In genomic region chr3:137110485-137110884, GRCm38 (mm10) we compare ENCODE assay signal across 11 mouse cellular contexts.
DNase-seq lines count a peak whose midpoint lies in the region; ATAC-seq and TF ChIP-seq lines count a peak whose summit lies in the region.
"Had no signal": no experiment of that assay in that cellular context is flagged by ENCODE, and none has a peak within 500 bp of the region (broad histone marks: within the 10 kb centered on the region; RNA-seq: fewer than 3 reads in every experiment).

No protein-coding gene starts in this region.

- H3K27ac ChIP-seq in forebrain, embryonic 15.5 days (replicated peaks) = no peak overlapping the region
- H3K27ac ChIP-seq in forebrain, embryonic 11.5 days (ENCODE audit: low read depth, low read length) = no peak overlapping the region
- H3K27ac ChIP-seq: stomach, postnatal 0 days had no signal

- no peak for TF ChIP-seq CTCF in brain, embryonic 14.5 days (IDR thresholded peaks at IDR 0.05; ENCODE audit: borderline replicate concordance, extremely low read depth, insufficient read depth, insufficient read length)

- no peaks in the 10 kb centered on the region for H3K27me3 ChIP-seq in forebrain, embryonic 15.5 days
- no peaks in the 10 kb centered on the region for H3K27me3 ChIP-seq in forebrain, embryonic 11.5 days (ENCODE audit: control insufficient read depth, insufficient read depth, low read length)

- WGBS in forebrain, embryonic 15.5 days = 70% methylated on average over 4 of the region's 4 CpGs
- WGBS in forebrain, embryonic 11.5 days = 90% methylated on average over 4 of the region's 4 CpGs

- H3K9ac ChIP-seq in forebrain, embryonic 15.5 days (replicated peaks) = no peak overlapping the region
- no peak overlapping the region for H3K9ac ChIP-seq in forebrain, embryonic 11.5 days (ENCODE audit: low read length)

- no peaks in the 10 kb centered on the region for H3K9me3 ChIP-seq in forebrain, embryonic 15.5 days
- no peaks in the 10 kb centered on the region for H3K9me3 ChIP-seq in forebrain, embryonic 11.5 days (ENCODE audit: control insufficient read depth, low read length)

- H3K4me3 ChIP-seq in forebrain, embryonic 15.5 days = no peak overlapping the region
- no peak overlapping the region for H3K4me3 ChIP-seq in forebrain, embryonic 11.5 days (ENCODE audit: low read depth, low read length)

- peak; percentile 76; the same call in 1 of the 2 replicates for ATAC-seq in forebrain, embryonic 15.5 days (replicated peaks)
- ATAC-seq in forebrain, embryonic 11.5 days (replicated peaks; ENCODE audit: low FRiP score) = no peak
- ATAC-seq: intestine, embryonic 16.5 days had no signal

- DNase-seq in forebrain, embryonic 11.5 days (ENCODE audit: low spot score) = no peak
- DNase-seq in brain, embryonic 14.5 days (ENCODE audit: low read depth) = peak; percentile 73
- peak; percentile 98 for DNase-seq in fat pad, adult 2 months (ENCODE audit: extremely low read depth, low read depth, low spot score)
- DNase-seq in left cerebral cortex, adult 18-20 months (ENCODE audit: low spot score in 2 of 2) = peak; percentile 55 to 58
- DNase-seq in liver (no peak), MN1 (ENCODE audit: low spot score) (no peak)
- DNase-seq in lung, postnatal 14 days = no peak
- DNase-seq: lung, adult 18-20 months had no signal

- H3K4me2 ChIP-seq in forebrain, embryonic 15.5 days (replicated peaks) = no peak overlapping the region
- H3K4me2 ChIP-seq in forebrain, embryonic 11.5 days (ENCODE audit: low read depth, low read length, severe bottlenecking) = no peak overlapping the region

- no peaks in the 10 kb centered on the region for H3K36me3 ChIP-seq in forebrain, embryonic 15.5 days
- H3K36me3 ChIP-seq in forebrain, embryonic 11.5 days (ENCODE audit: control insufficient read depth, insufficient read depth, low read length) = no peaks in the 10 kb centered on the region

- no peak for TF ChIP-seq POLR2A in brain, embryonic 14.5 days (IDR thresholded peaks at IDR 0.05; ENCODE audit: borderline replicate concordance, extremely low read depth, insufficient read depth, insufficient read length, poor library complexity, severe bottlenecking)

- H3K4me1 ChIP-seq in forebrain, embryonic 15.5 days = no peaks in the 10 kb centered on the region
- no peaks in the 10 kb centered on the region for H3K4me1 ChIP-seq in forebrain, embryonic 11.5 days (replicated peaks; ENCODE audit: control insufficient read depth, insufficient read depth, low read length)

Comparison
In these comparisons a context has a peak if more than half of its experiments do, and no peak if none do; other contexts are left out.
1. DNase-seq: peak in brain, embryonic 14.5 days (single experiment), fat pad, adult 2 months (single experiment) and left cerebral cortex, adult 18-20 months (2 of 2); none in forebrain, embryonic 11.5 days (single experiment), liver (single experiment), MN1 (single experiment) and lung, postnatal 14 days (single experiment).